Mouse (Mus musculus) liver, embryonic 11.5 days (tissue): ENCODE data around the gene Olfr95. TPM values are rescaled to one million over a fixed set of nuclear protein-coding genes. Genes with fewer than 3 reads are reported as not detected.
"Not testable (repeated sequence)": the region's sequence is repeated elsewhere in the genome, so short reads cannot be mapped to it uniquely, and the experiment has no call there.

ENCODE experiments used
- ATAC-seq: fragments of 200-750 bp; cut with Nextera tagmentation; replicated peaks from 2 replicates; pipeline ENCODE4 v1.8.0; 2017; ENCODE audit warnings: moderate number of reproducible peaks, mild to moderate bottlenecking, moderate TSS enrichment, moderate library complexity; ENCODE audit not compliant: low FRiP score
- DNase-seq: peaks from one replicate; pipeline ENCODE4 v3.0.0-alpha.2; 2017; ENCODE audit warnings: low spot score
- H3K27ac ChIP-seq: fragments of 300-500 bp; sonication (generic); 2 replicates; pipeline ENCODE4 v1.5.1; 2014; ENCODE audit warnings: mild to moderate bottlenecking, low read depth, low read length, control low read depth
- H3K27me3 ChIP-seq: fragments of 300-500 bp; sonication (generic); replicated peaks from 2 replicates; pipeline ENCODE4 v1.6.1; 2014; ENCODE audit warnings: low read length, mixed read lengths; ENCODE audit not compliant: control insufficient read depth, insufficient read depth
- H3K36me3 ChIP-seq: fragments of 300-500 bp; sonication (generic); 2 replicates; pipeline ENCODE4 v1.6.1; 2014; ENCODE audit warnings: mild to moderate bottlenecking, low read length, moderate library complexity, mixed read lengths; ENCODE audit not compliant: control insufficient read depth, insufficient read depth
- H3K4me1 ChIP-seq: fragments of 300-500 bp; sonication (generic); replicated peaks from 2 replicates; pipeline ENCODE4 v1.6.1; 2014; ENCODE audit warnings: low read length, mixed read lengths; ENCODE audit not compliant: control insufficient read depth, insufficient read depth
- H3K4me2 ChIP-seq: fragments of 300-500 bp; sonication (generic); 2 replicates; pipeline ENCODE4 v1.6.1; 2014; ENCODE audit warnings: mild to moderate bottlenecking, control low read depth, moderate library complexity
- H3K4me3 ChIP-seq: fragments of 300-500 bp; sonication (generic); 2 replicates; pipeline ENCODE4 v1.5.1; 2014; ENCODE audit warnings: low read depth, low read length, control low read depth
- H3K9ac ChIP-seq: fragments of 300-500 bp; sonication (generic); 2 replicates; pipeline ENCODE4 v1.6.1; 2014; ENCODE audit warnings: low read depth, low read length, control low read depth
- H3K9me3 ChIP-seq: fragments of 300-500 bp; sonication (generic); 2 replicates; pipeline ENCODE4 v1.6.1; 2016; ENCODE audit warnings: low read length, inconsistent platforms, mixed read lengths; ENCODE audit not compliant: control insufficient read depth
- WGBS: fragments of 180-500 bp; shearing (Covaris S2); extraction: QIAGEN DNeasy Blood & Tissue Kit; methylation state at CpG from one replicate; pipeline ENCODE4 v1.1.7; 2014; 5-methylcytosine and 5-hydroxymethylcytosine counted together
- polyA plus RNA-seq: library from polyadenylated mRNA; unstranded; fragments of >200 nt; fragmentation: Nextera tagmentation; extraction: Ambion mirVana; gene quantifications from 2 replicates; pipeline ENCODE4 v1.2.1, GENCODE M21; 2014

The Olfr95 gene
- polyA plus RNA-seq = not detected in 2 replicates

- no peak within 1 kb of the TSS for H3K27ac ChIP-seq
- H3K9ac ChIP-seq = no peak within 1 kb of the TSS
- WGBS = 72% methylated on average over 3 of the region's 3 CpGs
- H3K36me3 ChIP-seq = no peaks in the 10 kb centered on the region
- DNase-seq (no peak), ATAC-seq (no peak)
- H3K4me3 ChIP-seq = no peak within 1 kb of the TSS
- H3K9me3 ChIP-seq = no peaks in the 10 kb centered on the region
- H3K4me2 ChIP-seq = no peak within 1 kb of the TSS
- peaks cover 14% of the 10 kb centered on the region for H3K27me3 ChIP-seq
- no peaks in the 10 kb centered on the region for H3K4me1 ChIP-seq
These were observed at the start of gene Olfr95 for GRCm38 (mm10) chr17:37213018-37213417. Olfr95 (minus strand) TSS chr17:37213118.

GRCm38 (mm10) chr17:37250544-37250943, 37.6 kb upstream of the Olfr95 start:
- 12% methylated on average over 1 of the region's 1 CpGs for WGBS
- Histone ChIP-seq H3K4me3 (no peak overlapping the region), H3K4me2 (no peak overlapping the region), H3K9ac (no peak overlapping the region), H3K36me3 (no peaks in the 10 kb centered on the region), H3K4me1 (no peaks in the 10 kb centered on the region), H3K27ac (no peak overlapping the region), H3K27me3 (no peaks in the 10 kb centered on the region), H3K9me3 (no peaks in the 10 kb centered on the region)
- ATAC-seq (no peak; the same call in 1 of the 2 replicates), DNase-seq (no peak)

DNA sequence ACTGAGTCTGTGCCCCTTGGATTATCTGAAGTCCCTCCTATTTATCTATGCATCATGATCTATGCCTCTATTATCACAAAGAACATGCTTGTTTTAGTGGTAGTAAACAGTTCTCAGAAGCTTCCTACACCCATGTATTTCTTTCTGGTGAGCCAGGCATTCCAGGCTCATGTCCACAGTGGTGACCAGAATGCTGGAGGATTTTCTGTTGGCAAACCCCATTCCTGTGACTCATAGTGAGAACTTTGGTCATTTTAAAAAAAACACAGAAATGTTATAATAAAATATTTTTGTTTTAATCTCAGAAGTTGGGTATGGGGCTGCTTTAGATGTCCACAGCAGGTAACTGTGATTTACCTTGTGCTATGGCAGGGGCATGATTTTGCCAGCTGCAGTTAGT, 36.5 kb upstream of the Olfr95 start:
- ATAC-seq = no peak

GRCm38 (mm10) chr17:37246715-37247114, 33.8 kb upstream of the Olfr95 start:
- WGBS = 26% methylated on average over 5 of the region's 5 CpGs
- no peak overlapping the region for H3K9ac ChIP-seq
- H3K9me3 ChIP-seq = no peaks in the 10 kb centered on the region
- no peak overlapping the region for H3K27ac ChIP-seq
- H3K4me2 ChIP-seq = no peak overlapping the region
- no peak for DNase-seq
- no peaks in the 10 kb centered on the region for H3K36me3 ChIP-seq
- H3K27me3 ChIP-seq = no peaks in the 10 kb centered on the region
- no peak for ATAC-seq
- no peaks in the 10 kb centered on the region for H3K4me1 ChIP-seq
- H3K4me3 ChIP-seq = no peak overlapping the region

More for the DNA sequence above, 36.5 kb upstream of the Olfr95 start:
- Histone ChIP-seq H3K9me3 (no peaks in the 10 kb centered on the region), H3K9ac (no peak overlapping the region), H3K36me3 (no peaks in the 10 kb centered on the region), H3K4me3 (no peak overlapping the region), H3K4me2 (no peak overlapping the region), H3K27me3 (no peaks in the 10 kb centered on the region), H3K27ac (no peak overlapping the region), H3K4me1 (no peaks in the 10 kb centered on the region)
- no peak for DNase-seq

- Histone ChIP-seq H3K36me3 (no peaks in the 10 kb centered on the region), H3K9ac (no peak overlapping the region), H3K9me3 (peaks cover 5% of the 10 kb centered on the region; the same call in 1 of the 2 replicates), H3K27ac (no peak overlapping the region), H3K4me1 (no peaks in the 10 kb centered on the region), H3K27me3 (no peaks in the 10 kb centered on the region), H3K4me2 (no peak overlapping the region), H3K4me3 (no peak overlapping the region)
- 48% methylated on average over 3 of the region's 3 CpGs for WGBS
- ATAC-seq (no peak), DNase-seq (no peak)
These were observed 29.3 kb upstream of the Olfr95 start for GRCm38 (mm10) chr17:37242198-37242597.

- not testable (repeated sequence) for H3K4me1 ChIP-seq, H3K9ac ChIP-seq
- 83% methylated on average over 2 of the region's 2 CpGs for WGBS
These were observed 24.3 kb upstream of the Olfr95 start, which contains the start of gene Olfr97 for GRCm38 (mm10) chr17:37237230-37237629. Olfr97 (minus strand) TSS chr17:37237330.

GRCm38 (mm10) chr17:37221879-37222278, 9.0 kb upstream of the Olfr95 start:
- DNase-seq (no peak), ATAC-seq (no peak)

More at GRCm38 (mm10) chr17:37237230-37237629, 24.3 kb upstream of the Olfr95 start, which contains the start of gene Olfr97:
- H3K27ac ChIP-seq, H3K4me2 ChIP-seq, H3K4me3 ChIP-seq, H3K9me3 ChIP-seq, H3K27me3 ChIP-seq, H3K36me3 ChIP-seq, ATAC-seq, DNase-seq: not testable (repeated sequence)

DNA sequence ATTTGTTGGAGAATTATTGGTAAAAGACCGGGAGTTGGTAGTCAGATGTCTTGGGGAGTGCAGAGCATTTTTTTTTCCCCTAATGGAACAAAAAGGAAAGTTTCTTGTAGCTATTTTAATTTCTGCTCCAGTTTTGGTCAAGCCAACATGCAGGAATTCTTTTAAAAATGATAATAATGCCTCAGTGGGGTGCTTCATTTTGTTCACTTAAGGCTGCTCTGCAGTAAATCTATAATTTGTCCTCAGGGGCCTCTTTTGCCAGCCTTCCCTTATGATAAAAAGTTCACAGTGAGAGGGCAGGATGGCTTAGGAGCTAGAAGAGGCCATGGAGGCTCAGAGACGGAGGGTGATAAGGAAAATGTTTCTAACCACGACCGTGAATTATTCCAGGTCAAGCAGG, 6.9 kb upstream of the Olfr95 start, which contains the start of gene Olfr96:
TSS of gene Olfr96 (plus strand) at position 301 of the 400 bp plus-strand sequence.
- H3K9ac ChIP-seq = no peak within 1 kb of the TSS
- DNase-seq (no peak), ATAC-seq (no peak)
- H3K4me1 ChIP-seq = no peaks in the 10 kb centered on the region
- 48% methylated on average over 4 of the region's 4 CpGs for WGBS
- H3K27ac ChIP-seq = no peak within 1 kb of the TSS
- no peaks in the 10 kb centered on the region for H3K27me3 ChIP-seq
- no peak within 1 kb of the TSS for H3K4me3 ChIP-seq
- H3K4me2 ChIP-seq = no peak within 1 kb of the TSS
- H3K36me3 ChIP-seq = no peaks in the 10 kb centered on the region
- no peaks in the 10 kb centered on the region for H3K9me3 ChIP-seq

More at GRCm38 (mm10) chr17:37221879-37222278, 9.0 kb upstream of the Olfr95 start:
- H3K4me2 ChIP-seq = no peak overlapping the region
- H3K27me3 ChIP-seq = no peaks in the 10 kb centered on the region
- H3K27ac ChIP-seq = no peak overlapping the region
- no peak overlapping the region for H3K9ac ChIP-seq
- H3K4me1 ChIP-seq = no peaks in the 10 kb centered on the region
- H3K36me3 ChIP-seq = no peaks in the 10 kb centered on the region
- no peak overlapping the region for H3K4me3 ChIP-seq
- WGBS = 12% methylated on average over 1 of the region's 1 CpGs
- no peaks in the 10 kb centered on the region for H3K9me3 ChIP-seq

DNA sequence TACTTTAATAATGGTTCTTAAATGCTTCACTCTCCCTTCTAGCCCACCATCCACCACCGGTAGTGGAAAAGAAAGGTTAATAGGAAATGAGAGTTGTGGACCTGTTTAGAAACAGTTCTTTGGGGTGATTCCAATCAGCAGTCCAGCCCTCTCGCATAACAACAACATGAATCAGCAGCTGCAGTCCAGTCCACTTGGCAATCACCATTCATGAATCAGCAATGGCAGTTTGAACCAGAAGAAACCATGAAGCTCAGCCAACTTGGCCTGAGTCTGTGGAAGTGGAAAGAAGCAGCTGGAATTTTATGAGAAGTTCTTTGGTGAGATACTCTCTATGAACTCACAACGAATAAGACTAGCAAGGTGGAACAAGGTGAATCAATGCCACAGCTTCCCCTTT, 5.6 kb upstream of the Olfr95 start:
- Histone ChIP-seq H3K27ac (no peak overlapping the region), H3K9me3 (no peaks in the 10 kb centered on the region), H3K36me3 (no peaks in the 10 kb centered on the region), H3K4me1 (no peaks in the 10 kb centered on the region), H3K27me3 (no peaks in the 10 kb centered on the region), H3K4me3 (no peak overlapping the region), H3K9ac (no peak overlapping the region), H3K4me2 (no peak overlapping the region)
- DNase-seq = no peak
- no peak for ATAC-seq
- WGBS = 80% methylated on average over 3 of the region's 3 CpGs
